Mouse (Mus musculus) stomach, postnatal 0 days (tissue): ENCODE results near the gene Olfr1367. TPM values are rescaled to one million over a fixed set of nuclear protein-coding genes. Genes with fewer than 3 reads are reported as not detected.
A peak's percentile ranks its signal among the peaks of the same experiment; 100 is the strongest.

Source experiments
- ATAC-seq: fragments of 200-750 bp; cut with Nextera tagmentation; 2 replicates; pipeline ENCODE4 v1.8.0; 2017; ENCODE audit not compliant: low FRiP score, low TSS enrichment
- DNase-seq: peaks from one replicate; pipeline ENCODE4 v3.0.0-alpha.2; 2016; ENCODE audit warnings: low spot score
- H3K27ac ChIP-seq: fragments of 300-500 bp; sonication (generic); replicated peaks from 2 replicates; pipeline ENCODE4 v1.5.1; 2014; ENCODE audit warnings: mild to moderate bottlenecking, control low read depth
- H3K27me3 ChIP-seq: fragments of 300-500 bp; sonication (generic); 2 replicates; pipeline ENCODE4 v1.6.1; 2014; ENCODE audit warnings: low read length; ENCODE audit not compliant: control insufficient read depth, insufficient read depth
- H3K36me3 ChIP-seq: fragments of 300-500 bp; sonication (generic); 2 replicates; pipeline ENCODE4 v1.6.1; 2014; ENCODE audit warnings: low read length, mixed read lengths; ENCODE audit not compliant: control insufficient read depth, insufficient read depth
- H3K4me1 ChIP-seq: fragments of 300-500 bp; sonication (generic); replicated peaks from 2 replicates; pipeline ENCODE4 v1.6.1; 2014; ENCODE audit warnings: antibody characterized with exemption; ENCODE audit not compliant: control insufficient read depth, insufficient read depth
- H3K4me2 ChIP-seq: fragments of 300-500 bp; sonication (generic); replicated peaks from 2 replicates; pipeline ENCODE4 v1.6.1; 2014; ENCODE audit warnings: low read depth, mild to moderate bottlenecking, control low read depth, moderate library complexity
- H3K4me3 ChIP-seq: fragments of 300-500 bp; sonication (generic); 2 replicates; pipeline ENCODE4 v1.5.1; 2014; ENCODE audit warnings: low read depth, low read length, control low read depth
- H3K9ac ChIP-seq: fragments of 300-500 bp; sonication (generic); 2 replicates; pipeline ENCODE4 v1.6.1; 2014; ENCODE audit warnings: mild to moderate bottlenecking, low read length, control low read depth, mixed read lengths
- H3K9me3 ChIP-seq: fragments of 300-500 bp; sonication (generic); 2 replicates; pipeline ENCODE4 v1.6.1; 2016; ENCODE audit warnings: low read length; ENCODE audit not compliant: control insufficient read depth
- CTCF ChIP-seq: IDR thresholded peaks from 2 replicates; pipeline ENCODE4 v1.5.1; 2016; ENCODE audit warnings: antibody characterized with exemption, low read depth, mild to moderate bottlenecking, moderate library complexity
- EP300 ChIP-seq: optimal IDR thresholded peaks from 2 replicates; pipeline ENCODE3; 2016; ENCODE audit warnings: antibody characterized with exemption
- WGBS: fragments of 180-500 bp; shearing (Covaris S2); extraction: QIAGEN DNeasy Blood & Tissue Kit; methylation state at CpG from one replicate; pipeline ENCODE4 v1.1.7; 2014; 5-methylcytosine and 5-hydroxymethylcytosine counted together
- polyA plus RNA-seq: library from polyadenylated mRNA; unstranded; fragments of >200 nt; fragmentation: Nextera tagmentation; extraction: Ambion mirVana; gene quantifications from 2 replicates; pipeline ENCODE4 v1.2.1, GENCODE M21; 2015

The Olfr1367 gene
- polyA plus RNA-seq, 1 experiment from 2014 or later, result not detected

DNA sequence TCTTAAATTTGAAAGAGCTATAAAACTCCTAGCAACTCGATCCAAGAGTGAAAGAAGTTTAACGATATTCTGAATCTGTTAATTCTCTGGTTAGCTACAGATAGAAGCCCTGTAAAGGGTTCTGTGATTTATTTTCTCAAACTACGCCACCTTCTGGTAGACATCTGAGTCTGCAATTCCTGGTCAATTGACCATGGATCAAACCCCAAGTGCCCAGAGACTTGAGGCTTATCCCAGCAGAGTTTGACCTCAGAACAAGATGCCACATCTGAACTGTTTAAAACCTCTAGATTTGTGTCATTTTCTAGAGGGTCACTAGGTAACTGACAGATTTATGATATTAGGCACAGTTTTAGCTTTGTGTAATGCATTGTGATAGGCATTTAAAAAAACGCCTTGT is 20.5 kb upstream of the Olfr1367 start:
- ATAC-seq (no peak), DNase-seq (no peak)
- no peak overlapping the region for H3K9ac ChIP-seq
- H3K9me3 ChIP-seq, result no peaks in the 10 kb centered on the region
- 12% methylated on average over 4 of the region's 4 CpGs for WGBS
- H3K4me1 ChIP-seq, result no peaks in the 10 kb centered on the region
- no peak overlapping the region for H3K4me3 ChIP-seq
- no peak overlapping the region; the same call in 1 of the 2 replicates for H3K4me2 ChIP-seq
- no peak for TF ChIP-seq EP300
- peak; percentile 72 for TF ChIP-seq CTCF
- no peak overlapping the region for H3K27ac ChIP-seq
- no peaks in the 10 kb centered on the region; the same call in 1 of the 2 replicates for H3K27me3 ChIP-seq
- no peaks in the 10 kb centered on the region for H3K36me3 ChIP-seq

DNA sequence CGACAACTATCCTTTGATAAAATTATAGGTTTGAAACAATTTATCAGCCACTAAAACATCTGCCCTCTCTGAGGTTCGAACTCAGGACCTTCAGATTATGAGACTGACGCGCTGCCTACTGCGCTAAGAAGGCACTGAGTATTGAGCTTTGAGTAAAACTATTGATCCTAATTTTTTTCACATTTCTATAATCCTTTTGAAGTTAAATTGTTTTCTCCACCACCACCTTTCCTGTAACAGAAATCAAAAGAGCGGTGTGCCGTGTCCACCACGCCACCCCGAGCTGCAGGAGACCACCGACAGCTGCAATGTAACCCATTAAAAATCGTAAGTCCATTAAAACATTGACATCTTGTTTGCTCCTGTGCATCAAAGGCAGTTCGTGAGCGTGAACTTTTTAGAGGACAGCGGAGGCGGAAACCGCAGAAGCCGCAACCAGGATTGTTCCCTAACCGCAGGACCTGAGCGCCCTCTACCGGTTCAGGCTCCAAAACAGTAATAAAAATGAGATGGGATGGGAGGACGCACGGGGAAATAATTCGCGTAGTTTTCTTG is 20.0 kb upstream of the Olfr1367 start:
- ATAC-seq (peak; percentile 32; the same call in 1 of the 2 replicates), DNase-seq (peak; percentile 85)
- H3K36me3 ChIP-seq, result no peaks in the 10 kb centered on the region
- no peaks in the 10 kb centered on the region for H3K4me1 ChIP-seq
- no peaks in the 10 kb centered on the region for H3K9me3 ChIP-seq
- H3K4me3 ChIP-seq, result peak overlapping the region; percentile 41
- H3K9ac ChIP-seq, result 0 out of 2 replicates have a peak overlapping the region, but pooled peaks have one; percentile 13
- TF ChIP-seq CTCF, result peak; percentile 91
- TF ChIP-seq EP300, result no peak
- under 1% methylated on average over 24 of the region's 24 CpGs for WGBS
- no peaks in the 10 kb centered on the region; the same call in 1 of the 2 replicates for H3K27me3 ChIP-seq
- H3K4me2 ChIP-seq, result peak overlapping the region; percentile 57
- no peak overlapping the region for H3K27ac ChIP-seq

DNA sequence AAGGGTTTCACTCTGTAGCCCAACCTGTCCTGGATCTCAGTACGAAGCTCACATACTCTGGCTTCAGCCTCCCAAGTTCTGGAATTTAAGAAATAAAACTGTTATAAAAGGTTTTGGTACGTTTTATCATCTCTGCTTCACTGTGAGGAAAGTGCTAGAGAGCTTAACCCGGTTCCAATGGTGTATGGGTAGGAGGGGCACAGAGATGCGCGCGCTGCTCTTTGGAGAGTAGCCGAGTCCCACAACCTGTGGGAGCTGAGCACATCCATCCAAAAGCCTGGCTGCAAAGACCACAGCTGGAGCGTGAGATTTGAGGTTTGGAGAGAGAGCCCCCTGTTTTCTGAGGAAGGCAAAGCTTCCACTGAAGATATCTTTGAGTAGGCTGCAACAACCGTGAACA is 19.3 kb upstream of the Olfr1367 start:
- H3K4me3 ChIP-seq, result peak overlapping the region; percentile 41
- no peak overlapping the region for H3K9ac ChIP-seq
- H3K36me3 ChIP-seq, result no peaks in the 10 kb centered on the region
- no peaks in the 10 kb centered on the region for H3K27me3 ChIP-seq
- no peaks in the 10 kb centered on the region for H3K9me3 ChIP-seq
- TF ChIP-seq CTCF (no peak), EP300 (no peak)
- ATAC-seq (no peak), DNase-seq (peak; percentile 18)
- no peaks in the 10 kb centered on the region for H3K4me1 ChIP-seq
- H3K4me2 ChIP-seq, result peak overlapping the region; percentile 57
- 1% methylated on average over 9 of the region's 9 CpGs for WGBS
- H3K27ac ChIP-seq, result no peak overlapping the region

DNA sequence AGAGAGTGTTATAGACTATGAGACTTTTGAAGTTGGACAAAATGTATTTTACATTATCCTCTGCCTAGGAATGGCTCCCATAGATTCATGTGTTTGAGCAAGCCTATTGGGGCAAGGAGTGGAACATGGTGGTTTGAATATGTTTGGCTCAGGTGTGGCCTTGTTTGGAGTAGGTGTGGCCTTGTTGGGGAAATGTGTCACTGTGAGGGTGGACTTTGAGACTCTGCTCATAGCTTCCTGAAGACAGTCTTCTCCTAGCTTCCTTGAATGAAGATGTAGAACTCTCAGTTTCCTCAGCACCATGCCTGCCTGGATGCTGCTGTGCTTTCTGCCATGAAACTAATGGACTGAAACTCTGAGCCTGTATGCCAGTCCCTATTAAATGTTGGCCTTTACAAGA is 3.9 kb downstream of the Olfr1367 start:
- TF ChIP-seq CTCF (no peak), EP300 (no peak)
- Histone ChIP-seq H3K9me3 (no peaks in the 10 kb centered on the region), H3K9ac (no peak overlapping the region), H3K4me3 (no peak overlapping the region), H3K27me3 (no peaks in the 10 kb centered on the region), H3K4me1 (no peaks in the 10 kb centered on the region), H3K4me2 (no peak overlapping the region), H3K36me3 (no peaks in the 10 kb centered on the region), H3K27ac (no peak overlapping the region)
- peak; percentile 91 for ATAC-seq
- DNase-seq, result no peak

- under 1% methylated on average over 29 of the region's 29 CpGs for WGBS
- no peaks in the 10 kb centered on the region for H3K9me3 ChIP-seq
- peak within 1 kb of the TSS; percentile 68 for H3K4me2 ChIP-seq
- peak within 1 kb of the TSS; percentile 82 for H3K9ac ChIP-seq
- no peaks in the 10 kb centered on the region for H3K27me3 ChIP-seq
- peak within 1 kb of the TSS; percentile 75 for H3K4me3 ChIP-seq
- TF ChIP-seq CTCF, result no peak
- no peak for TF ChIP-seq EP300
- H3K27ac ChIP-seq, result peak within 1 kb of the TSS; percentile 83
- peaks cover 10% of the 10 kb centered on the region; the same call in 1 of the 2 replicates for H3K4me1 ChIP-seq
- ATAC-seq (peak; percentile 99), DNase-seq (peak; percentile 93)
- H3K36me3 ChIP-seq, result no peaks in the 10 kb centered on the region
Measured at GRCm38 (mm10) chr13:21362621-21363248, 16.0 kb downstream of the Olfr1367 start, which contains the start of gene Zscan12. Zscan12 (plus strand) TSS chr13:21362820.

DNA sequence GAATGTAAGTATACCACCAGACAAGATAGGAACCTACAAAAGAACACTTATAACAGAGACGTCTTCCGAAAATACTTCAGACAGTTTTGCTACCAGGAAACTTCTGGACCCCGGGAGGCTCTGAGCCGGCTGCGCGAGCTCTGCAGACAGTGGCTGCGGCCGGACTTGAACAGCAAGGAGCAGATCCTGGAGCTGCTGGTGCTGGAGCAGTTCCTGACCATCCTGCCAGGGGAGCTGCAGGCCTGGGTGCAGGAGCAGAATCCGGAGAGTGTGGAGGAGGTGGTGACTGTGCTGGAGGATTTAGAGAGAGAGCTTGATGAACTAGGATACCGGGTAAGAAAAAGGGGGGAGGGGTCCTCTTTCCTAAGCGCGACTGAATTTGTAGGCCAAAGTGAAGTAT is 17.0 kb downstream of the Olfr1367 start:
- no peak overlapping the region for H3K27ac ChIP-seq
- peak overlapping the region; percentile 75 for H3K4me3 ChIP-seq
- H3K9me3 ChIP-seq, result no peaks in the 10 kb centered on the region
- WGBS, result 69% methylated on average over 12 of the region's 12 CpGs
- ATAC-seq (0 out of 2 replicates have a peak, but pooled peaks have one; percentile 25), DNase-seq (peak; percentile 25)
- peak overlapping the region; percentile 35; the same call in 1 of the 2 replicates for H3K9ac ChIP-seq
- no peaks in the 10 kb centered on the region for H3K36me3 ChIP-seq
- peak overlapping the region; percentile 68 for H3K4me2 ChIP-seq
- TF ChIP-seq EP300, result no peak
- peak; percentile 30; the same call in 1 of the 2 replicates for TF ChIP-seq CTCF
- H3K27me3 ChIP-seq, result no peaks in the 10 kb centered on the region
- H3K4me1 ChIP-seq, result peaks cover 10% of the 10 kb centered on the region; the same call in 1 of the 2 replicates
